Mouse (Mus musculus) yolk sac, embryonic 10.5 days (tissue): ENCODE measurements around the gene Ccdc17.

Source experiments
- DNase-seq: peaks from one replicate; pipeline ENCODE4 v3.0.0-alpha.2; 2017; ENCODE audit warnings: low spot score

Ccdc17 gene

GRCm38 (mm10) chr4:116596379-116596778 lies at the start of gene Ccdc17:
TSS of gene Ccdc17 (plus strand) at chr4:116596654.
- DNase-seq: peak; percentile 6

- no peak for DNase-seq
Observed at GRCm38 (mm10) chr4:116550432-116550831, 46.0 kb upstream of the Ccdc17 start.

- no peak for DNase-seq
Observed at GRCm38 (mm10) chr4:116553035-116553434, 43.4 kb upstream of the Ccdc17 start.

- peak; percentile 81 for DNase-seq
Observed at GRCm38 (mm10) chr4:116555413-116556300, 40.8 kb upstream of the Ccdc17 start, which contains the start of gene Tmem69. TSS of gene Tmem69 (minus strand) at chr4:116555936.

GRCm38 (mm10) chr4:116556561-116557305 lies 39.7 kb upstream of the Ccdc17 start:
- peak; percentile 93 for DNase-seq

GRCm38 (mm10) chr4:116557306-116558121 lies 38.9 kb upstream of the Ccdc17 start, which contains the start of gene Gpbp1l1:
TSS of gene Gpbp1l1 (plus strand) at chr4:116557658.
- DNase-seq: peak; percentile 97

GRCm38 (mm10) chr4:116558151-116558882 lies 38.1 kb upstream of the Ccdc17 start:
- no peak for DNase-seq

- peak; percentile 12 for DNase-seq
Observed at GRCm38 (mm10) chr4:116595793-116596192, 661 bp upstream of the Ccdc17 start.

- peak; percentile 94 for DNase-seq
Observed at GRCm38 (mm10) chr4:116596978-116597881, 776 bp downstream of the Ccdc17 start.

- no peak for DNase-seq
Observed at GRCm38 (mm10) chr4:116612621-116613020, 16.2 kb downstream of the Ccdc17 start.

GRCm38 (mm10) chr4:116615237-116615636 lies 18.8 kb downstream of the Ccdc17 start:
- DNase-seq: no peak

- DNase-seq: no peak
Observed at GRCm38 (mm10) chr4:116624831-116625230, 28.4 kb downstream of the Ccdc17 start.

GRCm38 (mm10) chr4:116626658-116627358 lies 30.4 kb downstream of the Ccdc17 start:
- DNase-seq: peak; percentile 92

GRCm38 (mm10) chr4:116627359-116627716 lies 30.9 kb downstream of the Ccdc17 start:
- DNase-seq: peak; percentile 94

GRCm38 (mm10) chr4:116627722-116628662 lies 31.5 kb downstream of the Ccdc17 start, which contains the start of gene Nasp:
TSS of gene Nasp (minus strand) at chr4:116627941.
- DNase-seq: peak; percentile 85

GRCm38 (mm10) chr4:116635197-116635596 lies 38.7 kb downstream of the Ccdc17 start:
- no peak for DNase-seq

GRCm38 (mm10) chr4:116638821-116639220 lies 42.4 kb downstream of the Ccdc17 start:
- no peak for DNase-seq

GRCm38 (mm10) chr4:116642071-116642470 lies 45.6 kb downstream of the Ccdc17 start:
- no peak for DNase-seq
